Mouse (Mus musculus): ENCODE data around the gene Arhgap33.

- TF ChIP-seq CTCF (conservative IDR thresholded peaks at IDR 0.05; ENCODE audit: insufficient read depth, insufficient read length, low read depth, low read length) = no peak
- no peak for TF ChIP-seq POLR2A (IDR thresholded peaks at IDR 0.05; ENCODE audit: low read depth, low read length)
These were observed 28.5 kb upstream of the Arhgap33 start, which contains the start of the genes U2af1l4, Gm49396 and Psenen for GRCm38 (mm10) chr7:30563117-30563905.

Measured in kidney, adult 2 months (tissue).